Mouse (Mus musculus) lung, adult 2 months (tissue): ENCODE results near the gene Dnajc4. TPM values are rescaled to one million over a fixed set of nuclear protein-coding genes. Genes with fewer than 3 reads are reported as not detected.
A peak's percentile ranks its signal among the peaks of the same experiment; 100 is the strongest.

ENCODE experiments used
- DNase-seq: peaks from one replicate; pipeline ENCODE4 v3.0.0; 2022
- H3K4me1 ChIP-seq: fragments of 200-500 bp; 2 replicates; pipeline ENCODE4 v1.6.1; 2011; ENCODE audit warnings: low read length; ENCODE audit not compliant: control insufficient read depth, insufficient read depth
- H3K4me3 ChIP-seq: fragments of 200-500 bp; replicated peaks from 2 replicates; pipeline ENCODE3; 2011; ENCODE audit warnings: low read depth, mild to moderate bottlenecking, control low read depth, low read length; ENCODE audit errors: extremely low read depth
- CTCF ChIP-seq: fragments of 200-500 bp; IDR thresholded peaks from 2 replicates; pipeline ENCODE4 v1.5.1; 2011; ENCODE audit warnings: mild to moderate bottlenecking, low read length, control low read depth; ENCODE audit not compliant: insufficient read depth
- POLR2A ChIP-seq: fragments of 200-500 bp; IDR thresholded peaks from 2 replicates; pipeline ENCODE4 v1.6.1; 2011; ENCODE audit warnings: low read depth, mild to moderate bottlenecking, control low read depth, low read length, borderline replicate concordance; ENCODE audit errors: extremely low read depth
- WGBS: fragments of 180-500 bp; shearing (Covaris S2); methylation state at CpG from one replicate; pipeline ENCODE4 v1.1.7; 2018; 5-methylcytosine and 5-hydroxymethylcytosine counted together
- polyA plus RNA-seq: library from polyadenylated mRNA; depleted of rRNA; stranded (reverse); fragments of >200 nt; gene quantifications from 2 replicates; pipeline ENCODE4 v1.2.3, GENCODE M21; 2012

Dnajc4 gene
- polyA plus RNA-seq, 1 experiment, result 38.9 TPM

GRCm38 (mm10) chr19:6985951-6986708 lies 6.2 kb downstream of the Dnajc4 start:
- no peak for TF ChIP-seq CTCF
- TF ChIP-seq POLR2A, result no peak
- peaks cover 9% of the 10 kb centered on the region for H3K4me1 ChIP-seq
- DNase-seq, result no peak
- H3K4me3 ChIP-seq, result no peak overlapping the region
- 82% methylated on average over 10 of the region's 10 CpGs for WGBS

- TF ChIP-seq POLR2A, result no peak
- TF ChIP-seq CTCF, result no peak
- DNase-seq, result no peak
- Histone ChIP-seq H3K4me1 (peaks cover 9% of the 10 kb centered on the region), H3K4me3 (no peak overlapping the region)
- WGBS, result 88% methylated on average over 19 of the region's 19 CpGs
These were observed 7.1 kb downstream of the Dnajc4 start for GRCm38 (mm10) chr19:6985300-6985699.

DNA sequence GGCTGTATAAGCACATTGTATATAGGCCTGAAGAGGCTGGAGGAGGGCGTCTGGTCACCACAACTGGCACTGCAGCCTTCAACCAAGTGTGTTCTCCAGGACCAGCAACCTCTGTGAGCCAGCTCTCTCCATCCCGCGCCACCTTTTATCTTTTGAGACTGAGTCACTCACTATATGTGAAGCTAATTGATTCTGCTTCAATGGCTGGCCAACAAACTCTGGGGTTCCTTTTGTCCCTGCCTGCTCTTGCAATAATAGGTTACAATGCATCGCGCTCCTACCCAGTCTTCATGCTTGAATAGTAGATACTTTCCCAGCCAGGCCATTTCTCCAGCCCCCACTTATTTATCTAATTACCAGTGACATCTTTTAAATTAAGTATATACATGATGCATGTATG lies 8.8 kb downstream of the Dnajc4 start:
- 95% methylated on average over 5 of the region's 5 CpGs for WGBS
- H3K4me3 ChIP-seq, result no peak overlapping the region
- no peak for DNase-seq
- peaks cover 12% of the 10 kb centered on the region for H3K4me1 ChIP-seq
- TF ChIP-seq POLR2A (no peak), CTCF (no peak)

DNA sequence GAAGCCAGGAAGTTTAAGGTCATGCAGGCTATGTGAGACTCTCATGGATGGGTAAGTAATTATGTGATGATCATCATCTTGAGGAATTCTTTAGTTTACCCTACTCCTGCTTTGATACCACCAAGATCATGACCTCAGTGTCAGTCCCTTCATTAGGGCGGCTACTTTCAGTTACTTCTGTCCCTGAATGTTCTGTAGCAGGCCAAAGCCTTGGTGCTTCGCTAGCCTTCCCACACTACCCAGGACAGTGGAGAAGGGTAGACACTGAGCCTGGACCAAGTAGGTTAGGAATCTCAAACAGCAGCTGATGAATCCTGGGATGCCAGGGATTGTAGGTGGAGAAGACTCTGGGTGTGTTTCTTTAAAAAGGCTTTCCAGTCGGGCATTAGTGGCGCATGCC lies 10.9 kb downstream of the Dnajc4 start:
- Histone ChIP-seq H3K4me1 (peaks cover 5% of the 10 kb centered on the region), H3K4me3 (no peak overlapping the region)
- no peak for DNase-seq
- TF ChIP-seq POLR2A (no peak), CTCF (no peak)
- WGBS, result 87% methylated on average over 4 of the region's 4 CpGs

- H3K4me3 ChIP-seq, result peak within 1 kb of the TSS; percentile 83
- peak; percentile 99 for DNase-seq
- WGBS, result 1% methylated on average over 38 of the region's 38 CpGs
- H3K4me1 ChIP-seq, result peaks cover 14% of the 10 kb centered on the region
- TF ChIP-seq POLR2A (peak; percentile 98), CTCF (no peak)
These were observed 11.8 kb downstream of the Dnajc4 start, which contains the start of gene Fkbp2 for GRCm38 (mm10) chr19:6980381-6981093. Gene Fkbp2, minus strand, starts transcription at chr19:6980501.

DNA sequence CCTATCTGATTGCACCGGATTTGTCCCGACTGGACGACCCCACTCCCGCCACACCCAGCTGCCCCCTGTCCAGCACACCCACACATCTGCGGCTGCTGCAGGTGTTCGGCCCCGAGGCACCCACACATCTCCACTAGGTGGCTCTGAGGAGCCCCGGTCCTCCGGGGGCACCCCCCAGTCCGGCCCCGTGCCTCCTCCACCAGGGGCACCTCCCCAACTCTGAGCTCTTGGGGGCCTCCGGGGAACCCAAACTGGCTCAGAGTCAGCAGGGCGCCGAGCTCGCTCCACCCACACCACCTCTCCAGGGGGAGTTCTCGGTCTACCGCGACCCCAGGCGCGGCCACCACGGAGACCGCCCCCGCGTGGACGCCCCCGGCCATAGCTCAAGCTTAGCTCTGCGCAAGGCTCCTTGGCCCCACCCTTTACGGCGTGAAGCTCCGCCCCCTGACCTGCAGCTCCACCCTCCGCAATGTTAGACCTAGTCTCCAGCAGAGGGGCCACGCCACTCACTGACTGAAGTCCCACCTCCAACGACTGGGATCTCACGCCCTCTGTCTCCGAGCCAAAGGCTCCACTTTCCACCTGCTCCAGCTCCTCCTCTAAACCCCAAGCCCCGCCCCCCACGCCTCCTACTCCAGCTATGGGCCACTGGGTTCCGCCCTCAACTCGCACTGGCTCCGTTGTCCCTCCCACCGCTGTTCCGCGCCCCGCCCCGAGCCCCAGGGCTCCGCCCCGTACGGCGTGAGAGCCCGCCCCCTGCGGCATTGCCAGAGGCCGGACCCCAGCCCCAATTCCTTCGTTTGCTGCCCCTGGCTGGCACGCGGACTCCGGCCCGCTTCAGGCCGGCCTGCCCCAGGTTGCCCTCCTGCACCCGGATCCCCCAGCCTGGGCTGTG lies 12.6 kb downstream of the Dnajc4 start:
- peak; percentile 57; the same call in 1 of the 2 replicates for TF ChIP-seq POLR2A
- TF ChIP-seq CTCF, result peak; percentile 31; the same call in 1 of the 2 replicates
- DNase-seq, result peak; percentile 99
- Histone ChIP-seq H3K4me3 (peak overlapping the region; percentile 80), H3K4me1 (peaks cover 15% of the 10 kb centered on the region)
- WGBS, result under 1% methylated on average over 58 of the region's 59 CpGs

DNA sequence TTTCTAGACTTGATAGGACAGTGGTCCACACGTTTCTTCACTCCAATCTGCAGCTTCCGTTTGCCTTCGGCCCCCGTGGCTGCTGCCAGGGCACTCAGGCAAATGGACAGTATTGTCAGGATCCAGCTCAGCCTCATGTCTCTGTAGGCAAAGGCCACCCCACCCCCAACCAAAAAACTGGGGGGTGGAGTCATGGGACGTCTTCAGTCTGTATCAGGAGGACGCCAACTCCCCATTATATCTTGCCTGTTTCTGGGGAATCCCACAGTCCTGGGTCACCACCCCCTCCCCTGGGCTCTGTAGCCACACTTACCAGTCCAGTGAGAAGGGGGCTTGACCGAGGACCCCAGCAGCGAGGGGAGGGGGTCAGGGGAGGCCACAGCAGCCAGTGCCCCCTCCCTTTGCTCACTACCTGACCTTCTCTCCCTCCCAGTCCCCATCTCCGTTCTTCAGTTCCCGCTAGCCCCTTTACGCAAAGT lies 13.3 kb downstream of the Dnajc4 start:
- DNase-seq, result no peak
- peaks cover 15% of the 10 kb centered on the region for H3K4me1 ChIP-seq
- WGBS, result 13% methylated on average over 11 of the region's 11 CpGs
- TF ChIP-seq POLR2A (no peak), CTCF (no peak)
- peak overlapping the region; percentile 80 for H3K4me3 ChIP-seq

- H3K4me1 ChIP-seq, result peaks cover 15% of the 10 kb centered on the region
- no peak for DNase-seq
- H3K4me3 ChIP-seq, result no peak overlapping the region
- WGBS, result 54% methylated on average over 3 of the region's 3 CpGs
- TF ChIP-seq POLR2A, result no peak
- no peak for TF ChIP-seq CTCF
These were observed 13.8 kb downstream of the Dnajc4 start for GRCm38 (mm10) chr19:6978639-6978974.
